Mouse (Mus musculus) erythroblast, embryonic 14.5 days (primary cell): ENCODE measurements around the gene Dnajb1. TPM values are rescaled to one million over a fixed set of nuclear protein-coding genes. Genes with fewer than 3 reads are reported as not detected.

ENCODE experiments used
- H3K27me3 ChIP-seq: 2 replicates; pipeline ENCODE4 v1.6.1; 2012; ENCODE audit warnings: inconsistent platforms; ENCODE audit not compliant: control insufficient read depth
- H3K36me3 ChIP-seq: 2 replicates; pipeline ENCODE4 v1.6.1; 2012; ENCODE audit warnings: mild to moderate bottlenecking, inconsistent platforms; ENCODE audit not compliant: control insufficient read depth
- H3K4me1 ChIP-seq: 2 replicates; pipeline ENCODE4 v1.6.1; 2012; ENCODE audit warnings: inconsistent platforms; ENCODE audit not compliant: control insufficient read depth
- H3K4me3 ChIP-seq: replicated peaks from 2 replicates; pipeline ENCODE3; 2012; ENCODE audit warnings: moderate library complexity, mild to moderate bottlenecking, inconsistent platforms
- H3K9me3 ChIP-seq: 2 replicates; pipeline ENCODE4 v1.6.1; 2012; ENCODE audit warnings: low read length, inconsistent platforms, mixed read lengths; ENCODE audit not compliant: control insufficient read depth
- GATA1 ChIP-seq: IDR thresholded peaks from 2 replicates; pipeline ENCODE4 v1.6.1; 2012; ENCODE audit warnings: low read length, inconsistent platforms, mixed read lengths
- TAL1 ChIP-seq: IDR thresholded peaks from 3 replicates; pipeline ENCODE4 v1.6.1; 2012; ENCODE audit warnings: low read length, inconsistent platforms, mixed read lengths
- polyA plus RNA-seq: library from polyadenylated mRNA; stranded (reverse); fragments of >175 nt; gene quantifications from 2 replicates; pipeline ENCODE4 v1.2.3, GENCODE M21; 2012

The Dnajb1 gene
- polyA plus RNA-seq, 1 experiment = 20.5 TPM

GRCm38 (mm10) chr8:83619568-83620285 is 11.7 kb downstream of the Dnajb1 start:
- Histone ChIP-seq H3K27me3 (no peaks in the 10 kb centered on the region), H3K4me1 (peaks cover 35% of the 10 kb centered on the region), H3K9me3 (no peaks in the 10 kb centered on the region), H3K36me3 (peaks cover 17% of the 10 kb centered on the region), H3K4me3 (no peak overlapping the region)
- no peak for TF ChIP-seq GATA1
- no peak for TF ChIP-seq TAL1

- Histone ChIP-seq H3K9me3 (no peaks in the 10 kb centered on the region), H3K27me3 (no peaks in the 10 kb centered on the region), H3K4me3 (peak overlapping the region; percentile 67), H3K4me1 (peaks cover 46% of the 10 kb centered on the region), H3K36me3 (no peaks in the 10 kb centered on the region)
- TF ChIP-seq TAL1 = no peak
- TF ChIP-seq GATA1 = no peak
These were observed 13.8 kb downstream of the Dnajb1 start for GRCm38 (mm10) chr8:83621691-83622388.

- Histone ChIP-seq H3K27me3 (no peaks in the 10 kb centered on the region), H3K36me3 (no peaks in the 10 kb centered on the region), H3K4me1 (peaks cover 51% of the 10 kb centered on the region), H3K4me3 (peak overlapping the region; percentile 67), H3K9me3 (no peaks in the 10 kb centered on the region)
- TF ChIP-seq GATA1 = no peak
- TF ChIP-seq TAL1 = peak; percentile 44; the same call in 2 of the 3 replicates
These were observed 14.5 kb downstream of the Dnajb1 start for GRCm38 (mm10) chr8:83622389-83622989.

- no peaks in the 10 kb centered on the region for H3K36me3 ChIP-seq
- peaks cover 51% of the 10 kb centered on the region for H3K4me1 ChIP-seq
- no peaks in the 10 kb centered on the region for H3K27me3 ChIP-seq
- no peak for TF ChIP-seq TAL1
- TF ChIP-seq GATA1 = peak; percentile 43; the same call in 1 of the 2 replicates
- H3K4me3 ChIP-seq = peak overlapping the region; percentile 67
- no peaks in the 10 kb centered on the region for H3K9me3 ChIP-seq
These were observed 15.6 kb downstream of the Dnajb1 start for GRCm38 (mm10) chr8:83623549-83623948.

GRCm38 (mm10) chr8:83624739-83625138 is 16.7 kb downstream of the Dnajb1 start:
- peaks cover 55% of the 10 kb centered on the region for H3K4me1 ChIP-seq
- no peaks in the 10 kb centered on the region for H3K9me3 ChIP-seq
- H3K4me3 ChIP-seq = no peak overlapping the region
- H3K36me3 ChIP-seq = no peaks in the 10 kb centered on the region
- H3K27me3 ChIP-seq = no peaks in the 10 kb centered on the region
- TF ChIP-seq TAL1 (no peak), GATA1 (no peak)

GRCm38 (mm10) chr8:83625676-83626299 is 17.8 kb downstream of the Dnajb1 start:
- peaks cover 51% of the 10 kb centered on the region for H3K4me1 ChIP-seq

GRCm38 (mm10) chr8:83632083-83632707 is 24.2 kb downstream of the Dnajb1 start:
- Histone ChIP-seq H3K27me3 (peaks cover 8% of the 10 kb centered on the region), H3K4me1 (peaks cover 19% of the 10 kb centered on the region), H3K9me3 (peaks cover 3% of the 10 kb centered on the region; the same call in 1 of the 2 replicates), H3K36me3 (no peaks in the 10 kb centered on the region), H3K4me3 (no peak overlapping the region)
- TF ChIP-seq GATA1 (peak; percentile 18; the same call in 1 of the 2 replicates), TAL1 (peak; percentile 56; the same call in 2 of the 3 replicates)

More at GRCm38 (mm10) chr8:83625676-83626299, 17.8 kb downstream of the Dnajb1 start:
- Histone ChIP-seq H3K4me3 (no peak overlapping the region), H3K9me3 (no peaks in the 10 kb centered on the region), H3K36me3 (no peaks in the 10 kb centered on the region), H3K27me3 (no peaks in the 10 kb centered on the region)
- TF ChIP-seq TAL1 (peak; percentile 21; the same call in 1 of the 3 replicates), GATA1 (no peak)

- Histone ChIP-seq H3K9me3 (peaks cover 3% of the 10 kb centered on the region; the same call in 1 of the 2 replicates), H3K36me3 (no peaks in the 10 kb centered on the region), H3K27me3 (peaks cover 32% of the 10 kb centered on the region), H3K4me3 (no peak overlapping the region), H3K4me1 (peaks cover 7% of the 10 kb centered on the region)
- TF ChIP-seq TAL1 (no peak), GATA1 (no peak)
These were observed 30.9 kb downstream of the Dnajb1 start for GRCm38 (mm10) chr8:83638856-83639255.
